Mouse (Mus musculus) thymus, adult 2 months (tissue): ENCODE measurements around the gene Gm136. TPM values are rescaled to one million over a fixed set of nuclear protein-coding genes. Genes with fewer than 3 reads are reported as not detected.

Experiments used
- DNase-seq: peaks from one replicate; pipeline ENCODE4 v3.0.0; 2021
- H3K27ac ChIP-seq: fragments of 200-500 bp; 2 replicates; pipeline ENCODE4 v1.5.1; 2012; ENCODE audit warnings: low read length, control low read depth; ENCODE audit not compliant: control insufficient read depth, insufficient read depth
- H3K27me3 ChIP-seq: fragments of 200-500 bp; 2 replicates; pipeline ENCODE4 v1.6.1; 2012; ENCODE audit warnings: mild to moderate bottlenecking, low read length, moderate library complexity, mixed read lengths; ENCODE audit not compliant: control insufficient read depth, insufficient read depth
- H3K36me3 ChIP-seq: fragments of 200-500 bp; 2 replicates; pipeline ENCODE4 v1.6.1; 2012; ENCODE audit warnings: mild to moderate bottlenecking, low read length, moderate library complexity; ENCODE audit not compliant: control insufficient read depth, insufficient read depth
- H3K4me1 ChIP-seq: fragments of 200-500 bp; replicated peaks from 2 replicates; pipeline ENCODE4 v1.6.1; 2012; ENCODE audit warnings: low read length; ENCODE audit not compliant: control insufficient read depth, insufficient read depth
- H3K4me3 ChIP-seq: fragments of 200-500 bp; 2 replicates; pipeline ENCODE4 v1.5.1; 2012; ENCODE audit warnings: mild to moderate bottlenecking, low read length, control low read depth, moderate library complexity; ENCODE audit not compliant: control insufficient read depth, insufficient read depth
- CTCF ChIP-seq: fragments of 200-500 bp; IDR thresholded peaks from 2 replicates; pipeline ENCODE4 v1.5.1; 2012; ENCODE audit warnings: mild to moderate bottlenecking, control low read depth, low read length, moderate library complexity, borderline replicate concordance; ENCODE audit not compliant: control insufficient read depth, poor library complexity, insufficient read depth; ENCODE audit errors: extremely low read depth
- POLR2A ChIP-seq: fragments of 200-500 bp; IDR thresholded peaks from 2 replicates; pipeline ENCODE4 v1.6.1; 2012; ENCODE audit warnings: mild to moderate bottlenecking, low read length, control low read depth, moderate library complexity; ENCODE audit not compliant: control insufficient read depth, poor library complexity, insufficient read depth; ENCODE audit errors: extremely low read depth
- WGBS: fragments of 180-500 bp; shearing (Covaris S2); methylation state at CpG from one replicate; pipeline ENCODE4 v1.1.7; 2018; 5-methylcytosine and 5-hydroxymethylcytosine counted together
- polyA plus RNA-seq: library from polyadenylated mRNA; depleted of rRNA; stranded (reverse); fragments of >200 nt; gene quantifications from 2 replicates; pipeline ENCODE4 v1.2.3, GENCODE M21; 2012; rRNA removed

Gm136 gene
- not detected in 2 replicates for polyA plus RNA-seq

GRCm38 (mm10) chr4:34756163-34756562, at the start of gene Gm136:
TSS of gene Gm136 (minus strand) at chr4:34756263.
- TF ChIP-seq CTCF (no peak), POLR2A (no peak)
- no peaks in the 10 kb centered on the region for H3K36me3 ChIP-seq
- 28% methylated on average over 1 of the region's 1 CpGs for WGBS
- H3K27me3 ChIP-seq = no peaks in the 10 kb centered on the region
- no peaks in the 10 kb centered on the region for H3K4me1 ChIP-seq
- H3K27ac ChIP-seq = no peak within 1 kb of the TSS
- H3K4me3 ChIP-seq = no peak within 1 kb of the TSS
- no peak for DNase-seq

DNA sequence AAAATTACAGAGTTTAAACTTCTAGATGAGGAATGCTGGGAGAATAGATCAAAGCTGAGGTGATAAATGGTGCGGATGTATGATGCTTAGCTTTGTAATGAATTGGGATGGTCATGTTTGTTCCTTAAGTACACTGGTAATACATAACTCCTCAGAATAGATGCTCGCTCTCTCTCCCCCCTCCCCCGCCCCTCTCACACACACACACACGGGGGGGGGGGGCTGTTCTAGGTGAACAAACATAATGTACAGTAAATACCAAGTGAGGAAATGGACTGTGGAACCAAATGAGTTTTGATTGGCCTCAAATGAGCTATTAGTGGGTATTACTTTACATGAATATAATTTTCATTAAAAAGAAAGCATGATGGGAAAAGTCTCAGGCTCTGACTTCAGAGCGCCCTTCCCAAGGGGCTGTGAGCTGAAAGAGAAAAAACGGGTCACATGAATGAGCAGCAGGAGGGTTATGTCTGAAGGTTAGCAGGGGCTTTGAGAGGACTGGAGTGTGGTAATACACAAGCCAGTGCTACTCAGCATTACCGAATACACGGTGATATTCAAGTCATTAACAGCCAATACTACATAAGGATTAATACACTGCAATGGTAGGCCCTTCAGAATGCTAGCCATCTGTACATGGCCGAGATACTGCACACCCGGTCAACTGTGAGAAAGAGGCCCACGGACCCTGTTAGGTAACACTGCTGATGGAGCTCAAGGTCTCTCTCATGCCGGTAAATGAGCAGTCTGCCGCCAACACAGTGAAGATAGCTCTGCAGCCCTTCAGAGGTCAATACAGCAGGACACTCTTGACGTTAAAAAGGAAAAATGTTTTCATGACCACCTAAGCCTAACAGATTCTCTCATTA, 45.3 kb upstream of the Gm136 start:
- no peaks in the 10 kb centered on the region for H3K27me3 ChIP-seq

DNA sequence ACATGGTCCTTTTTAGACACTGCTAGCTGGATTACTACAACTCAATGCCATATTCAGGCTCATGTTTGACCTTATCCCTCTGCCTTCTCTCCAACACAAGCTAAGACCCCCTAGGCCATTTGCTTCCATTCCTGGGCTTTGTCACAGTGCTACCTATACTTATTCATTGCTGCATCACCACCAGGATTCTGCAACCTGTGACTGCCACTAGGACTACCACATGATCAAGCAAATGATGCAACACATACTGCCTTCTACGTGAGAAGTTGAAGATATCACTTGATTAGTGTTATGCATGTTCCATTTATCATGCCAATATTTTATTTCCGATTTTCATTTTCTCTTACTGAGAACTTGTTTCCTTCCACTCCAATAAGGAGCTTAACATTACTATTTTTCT, 41.9 kb upstream of the Gm136 start:
- DNase-seq = no peak
- no peaks in the 10 kb centered on the region; the same call in 1 of the 2 replicates for H3K36me3 ChIP-seq
- H3K4me3 ChIP-seq = no peak overlapping the region
- WGBS = 92% methylated on average over 2 of the region's 2 CpGs
- TF ChIP-seq POLR2A = no peak
- no peak for TF ChIP-seq CTCF
- no peaks in the 10 kb centered on the region for H3K27me3 ChIP-seq
- no peaks in the 10 kb centered on the region for H3K4me1 ChIP-seq
- H3K27ac ChIP-seq = no peak overlapping the region

More for the DNA sequence above, 45.3 kb upstream of the Gm136 start:
- H3K4me3 ChIP-seq = no peak overlapping the region
- H3K27ac ChIP-seq = no peak overlapping the region
- WGBS = 93% methylated on average over 14 of the region's 14 CpGs
- peaks cover 14% of the 10 kb centered on the region for H3K36me3 ChIP-seq
- TF ChIP-seq POLR2A (no peak), CTCF (no peak)
- no peak for DNase-seq
- no peaks in the 10 kb centered on the region for H3K4me1 ChIP-seq

- no peaks in the 10 kb centered on the region for H3K27me3 ChIP-seq
- no peaks in the 10 kb centered on the region for H3K4me1 ChIP-seq
- no peak for DNase-seq
- no peaks in the 10 kb centered on the region for H3K36me3 ChIP-seq
- H3K4me3 ChIP-seq = no peak overlapping the region
- no peak for TF ChIP-seq POLR2A
- no peak for TF ChIP-seq CTCF
- no peak overlapping the region for H3K27ac ChIP-seq
- WGBS = 82% methylated on average over 8 of the region's 8 CpGs
Measured at GRCm38 (mm10) chr4:34797294-34797983, 41.4 kb upstream of the Gm136 start.

GRCm38 (mm10) chr4:34796294-34796693, 40.2 kb upstream of the Gm136 start:
- H3K27ac ChIP-seq = no peak overlapping the region
- no peak overlapping the region for H3K4me3 ChIP-seq
- WGBS = 98% methylated on average over 5 of the region's 5 CpGs
- DNase-seq = no peak
- H3K4me1 ChIP-seq = no peaks in the 10 kb centered on the region
- no peaks in the 10 kb centered on the region for H3K36me3 ChIP-seq
- TF ChIP-seq CTCF (no peak), POLR2A (no peak)
- H3K27me3 ChIP-seq = no peaks in the 10 kb centered on the region

DNA sequence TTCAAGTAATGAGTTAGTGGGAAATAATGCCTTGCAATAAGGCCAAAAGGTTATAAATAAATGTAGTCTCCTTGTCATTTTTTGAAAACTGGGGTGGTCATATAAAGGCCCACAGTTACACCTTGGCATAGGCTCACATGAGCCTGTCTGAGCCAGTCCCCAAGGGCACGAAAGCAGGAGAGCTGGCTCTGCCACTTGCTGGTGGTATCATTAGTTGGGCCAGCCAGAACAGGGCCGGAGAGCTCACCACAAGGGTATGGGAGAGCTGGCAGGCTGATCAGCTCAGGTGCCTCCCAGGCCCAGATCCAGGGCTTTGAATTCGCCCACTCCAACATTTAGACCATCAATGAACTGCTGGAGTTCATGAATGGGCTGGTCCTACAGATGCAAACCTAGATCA, 30.4 kb upstream of the Gm136 start:
- TF ChIP-seq POLR2A = no peak
- no peak for TF ChIP-seq CTCF
- no peak for DNase-seq
- Histone ChIP-seq H3K27ac (no peak overlapping the region), H3K36me3 (no peaks in the 10 kb centered on the region), H3K4me1 (no peaks in the 10 kb centered on the region; the same call in 1 of the 2 replicates), H3K27me3 (no peaks in the 10 kb centered on the region), H3K4me3 (no peak overlapping the region)
- 93% methylated on average over 3 of the region's 3 CpGs for WGBS
